Mouse (Mus musculus) limb, embryonic 11.5 days (tissue): ENCODE results near the gene Specc1. TPM values are rescaled to one million over a fixed set of nuclear protein-coding genes. Genes with fewer than 3 reads are reported as not detected.

Experiments used
- ATAC-seq: fragments of 200-750 bp; cut with Nextera tagmentation; 2 replicates; pipeline ENCODE4 v1.8.0; 2017; ENCODE audit warnings: low read depth; ENCODE audit not compliant: insufficient number of reproducible peaks, low FRiP score, low TSS enrichment
- DNase-seq: peaks from one replicate; pipeline ENCODE4 v3.0.0-alpha.2; 2015; ENCODE audit warnings: low spot score
- H3K27ac ChIP-seq: fragments of 300-500 bp; sonication (generic); replicated peaks from 2 replicates; pipeline ENCODE4 v1.5.1; 2014; ENCODE audit warnings: low read depth, mild to moderate bottlenecking, low read length
- H3K27me3 ChIP-seq: fragments of 300-500 bp; sonication (generic); 2 replicates; pipeline ENCODE4 v1.6.1; 2014; ENCODE audit warnings: mild to moderate bottlenecking, low read length, mixed read lengths; ENCODE audit not compliant: control insufficient read depth, insufficient read depth
- H3K36me3 ChIP-seq: fragments of 300-500 bp; sonication (generic); 2 replicates; pipeline ENCODE4 v1.6.1; 2014; ENCODE audit warnings: mild to moderate bottlenecking, low read length, moderate library complexity, mixed read lengths; ENCODE audit not compliant: control insufficient read depth, insufficient read depth
- H3K4me1 ChIP-seq: fragments of 300-500 bp; sonication (generic); 2 replicates; pipeline ENCODE4 v1.6.1; 2014; ENCODE audit warnings: low read length, mixed read lengths; ENCODE audit not compliant: control insufficient read depth, insufficient read depth
- H3K4me2 ChIP-seq: fragments of 300-500 bp; sonication (generic); 2 replicates; pipeline ENCODE4 v1.6.1; 2014; ENCODE audit warnings: low read depth, mild to moderate bottlenecking, moderate library complexity; ENCODE audit not compliant: severe bottlenecking
- H3K4me3 ChIP-seq: fragments of 300-500 bp; sonication (generic); 2 replicates; pipeline ENCODE4 v1.5.1; 2014; ENCODE audit warnings: low read depth, low read length
- H3K9ac ChIP-seq: fragments of 300-500 bp; sonication (generic); 2 replicates; pipeline ENCODE4 v1.6.1; 2014; ENCODE audit warnings: mild to moderate bottlenecking, low read length
- H3K9me3 ChIP-seq: fragments of 300-500 bp; sonication (generic); 2 replicates; pipeline ENCODE4 v1.6.1; 2016; ENCODE audit warnings: low read length; ENCODE audit not compliant: control insufficient read depth
- WGBS: fragments of 180-500 bp; shearing (Covaris S2); extraction: QIAGEN DNeasy Blood & Tissue Kit; methylation state at CpG from one replicate; pipeline ENCODE4 v1.1.7; 2014; 5-methylcytosine and 5-hydroxymethylcytosine counted together
- polyA plus RNA-seq: library from polyadenylated mRNA; unstranded; fragments of >200 nt; fragmentation: Nextera tagmentation; extraction: Ambion mirVana; gene quantifications from 2 replicates; pipeline ENCODE4 v1.2.1, GENCODE M21; 2014

Specc1 gene
- polyA plus RNA-seq, 1 experiment from 2014 or later = 17.8 TPM

GRCm38 (mm10) chr11:62249266-62250037 lies 292.9 kb downstream of the Specc1 start:
- Histone ChIP-seq H3K4me2 (peak overlapping the region; percentile 99), H3K4me1 (peaks cover 21% of the 10 kb centered on the region), H3K4me3 (peak overlapping the region; percentile 47), H3K27ac (no peak overlapping the region), H3K9me3 (no peaks in the 10 kb centered on the region), H3K9ac (peak overlapping the region; percentile 41), H3K36me3 (no peaks in the 10 kb centered on the region), H3K27me3 (peaks cover 5% of the 10 kb centered on the region; the same call in 1 of the 2 replicates)
- whole genome bisulfite sequencing = 1% methylated on average over 35 of the region's 35 CpGs
- DNase-seq (peak; percentile 71), ATAC-seq (peak; percentile 5; the same call in 1 of the 2 replicates)

GRCm38 (mm10) chr11:62251047-62251446 lies 294.5 kb downstream of the Specc1 start:
- DNase-seq (peak; percentile 74), ATAC-seq (peak; percentile 69)
- Histone ChIP-seq H3K9me3 (no peaks in the 10 kb centered on the region), H3K36me3 (no peaks in the 10 kb centered on the region), H3K4me2 (peak overlapping the region; percentile 99), H3K9ac (no peak overlapping the region), H3K27me3 (peaks cover 5% of the 10 kb centered on the region; the same call in 1 of the 2 replicates), H3K27ac (peak overlapping the region; percentile 67; the same call in 1 of the 2 replicates), H3K4me1 (peaks cover 21% of the 10 kb centered on the region), H3K4me3 (0 out of 2 replicates have a peak overlapping the region, but pooled peaks have one; percentile 5)
- 13% methylated on average over 11 of the region's 11 CpGs for WGBS

GRCm38 (mm10) chr11:62253380-62253779 lies 296.8 kb downstream of the Specc1 start:
- Histone ChIP-seq H3K9ac (no peak overlapping the region), H3K4me3 (no peak overlapping the region), H3K27me3 (peaks cover 5% of the 10 kb centered on the region; the same call in 1 of the 2 replicates), H3K4me1 (peaks cover 29% of the 10 kb centered on the region), H3K9me3 (no peaks in the 10 kb centered on the region), H3K4me2 (no peak overlapping the region), H3K27ac (no peak overlapping the region), H3K36me3 (no peaks in the 10 kb centered on the region)
- DNase-seq = no peak
- 80% methylated on average over 5 of the region's 5 CpGs for WGBS
- no peak for ATAC-seq

GRCm38 (mm10) chr11:62259214-62259613 lies 302.7 kb downstream of the Specc1 start:
- WGBS = 38% methylated on average over 5 of the region's 5 CpGs
- no peaks in the 10 kb centered on the region for H3K36me3 ChIP-seq

GRCm38 (mm10) chr11:62263599-62263998 lies 307.0 kb downstream of the Specc1 start:
- DNase-seq (no peak), ATAC-seq (no peak)
- Histone ChIP-seq H3K9me3 (no peaks in the 10 kb centered on the region), H3K36me3 (no peaks in the 10 kb centered on the region), H3K4me1 (0 out of 2 replicates have a peak, but pooled peaks cover 8% of the 10 kb centered on the region), H3K27me3 (no peaks in the 10 kb centered on the region), H3K4me3 (no peak overlapping the region), H3K9ac (no peak overlapping the region), H3K4me2 (no peak overlapping the region), H3K27ac (no peak overlapping the region)
- WGBS = 81% methylated on average over 7 of the region's 7 CpGs

More at GRCm38 (mm10) chr11:62259214-62259613, 302.7 kb downstream of the Specc1 start:
- H3K9me3 ChIP-seq = no peaks in the 10 kb centered on the region
- no peak for ATAC-seq
- H3K27ac ChIP-seq = no peak overlapping the region
- H3K27me3 ChIP-seq = no peaks in the 10 kb centered on the region
- H3K9ac ChIP-seq = no peak overlapping the region
- H3K4me3 ChIP-seq = no peak overlapping the region
- DNase-seq = no peak
- H3K4me2 ChIP-seq = no peak overlapping the region
- peaks cover 16% of the 10 kb centered on the region; the same call in 1 of the 2 replicates for H3K4me1 ChIP-seq

- no peaks in the 10 kb centered on the region for H3K27me3 ChIP-seq
- ATAC-seq = no peak
- 63% methylated on average over 7 of the region's 7 CpGs for WGBS
- no peak overlapping the region for H3K9ac ChIP-seq
- no peak for DNase-seq
- no peaks in the 10 kb centered on the region for H3K36me3 ChIP-seq
- no peak overlapping the region for H3K27ac ChIP-seq
- H3K4me1 ChIP-seq = 0 out of 2 replicates have a peak, but pooled peaks cover 7% of the 10 kb centered on the region
- no peak overlapping the region for H3K4me2 ChIP-seq
- no peak overlapping the region for H3K4me3 ChIP-seq
- H3K9me3 ChIP-seq = no peaks in the 10 kb centered on the region
Observed at GRCm38 (mm10) chr11:62264018-62264417, 307.5 kb downstream of the Specc1 start.

- Histone ChIP-seq H3K27me3 (no peaks in the 10 kb centered on the region), H3K4me2 (no peak overlapping the region), H3K27ac (no peak overlapping the region), H3K9me3 (no peaks in the 10 kb centered on the region), H3K4me1 (0 out of 2 replicates have a peak, but pooled peaks cover 2% of the 10 kb centered on the region), H3K36me3 (no peaks in the 10 kb centered on the region), H3K4me3 (no peak overlapping the region), H3K9ac (no peak overlapping the region)
- WGBS = 88% methylated on average over 7 of the region's 7 CpGs
- ATAC-seq (no peak), DNase-seq (no peak)
Observed at GRCm38 (mm10) chr11:62265642-62266041, 309.1 kb downstream of the Specc1 start.

- no peaks in the 10 kb centered on the region for H3K36me3 ChIP-seq
- ATAC-seq (no peak), DNase-seq (no peak)
- 84% methylated on average over 17 of the region's 17 CpGs for WGBS
- H3K27ac ChIP-seq = no peak overlapping the region
- H3K27me3 ChIP-seq = no peaks in the 10 kb centered on the region
- no peak overlapping the region for H3K4me3 ChIP-seq
- H3K9ac ChIP-seq = no peak overlapping the region
- H3K4me1 ChIP-seq = no peaks in the 10 kb centered on the region
- no peak overlapping the region for H3K4me2 ChIP-seq
- no peaks in the 10 kb centered on the region for H3K9me3 ChIP-seq
Observed at GRCm38 (mm10) chr11:62266466-62267214, 310.1 kb downstream of the Specc1 start.
